Mouse (Mus musculus) regulatory T cell (primary cell): ENCODE measurements around the gene Slc22a6.

ENCODE experiments used
- in situ Hi-C: fragments of 300-600 bp; cut with MboI, MseI; formaldehyde crosslinking; loops from one replicate; pipeline ENCODE4 v1.15.1; 2025; ENCODE audit warnings: high pct_unique_total_duplicates

The Slc22a6 gene

GRCm38 (mm10) chr19:8673336-8674063 lies 55.7 kb downstream of the Slc22a6 start:
- in situ Hi-C loops, result loop anchor here (25.0 kb wide), 1 partner anchor 661 kb away; no protein-coding TSS in a partner anchor
